In the genomic region with DNA sequence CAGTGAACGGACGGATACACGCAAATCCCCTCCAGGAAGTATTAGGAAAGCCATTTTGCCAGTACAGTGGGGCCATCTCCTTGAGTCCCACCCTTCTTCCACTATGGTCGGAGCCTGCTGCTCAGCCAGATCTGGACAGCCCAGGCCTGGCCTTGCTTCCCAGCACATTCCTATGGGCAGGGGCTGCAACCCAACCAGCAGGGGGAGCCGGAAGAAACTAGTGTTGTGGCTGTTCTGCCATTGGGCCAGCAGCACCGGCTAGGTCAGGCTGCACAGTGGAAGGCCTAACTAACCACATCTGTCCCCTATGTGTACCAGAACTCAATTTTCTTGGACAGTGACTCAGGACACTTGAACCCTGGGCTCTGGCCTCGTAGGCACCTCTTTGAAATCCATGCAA, we compare ENCODE assay signal across 8 mouse cellular contexts. TPM values are rescaled to one million over a fixed set of nuclear protein-coding genes. Genes with fewer than 3 reads are reported as not detected.
DNase-seq lines count a peak whose midpoint lies in the region; ATAC-seq and TF ChIP-seq lines count a peak whose summit lies in the region.

No protein-coding gene starts in this region.

- H3K36me3 ChIP-seq in kidney, embryonic 16.5 days (ENCODE audit: insufficient read depth, low read length) = no peaks in the 10 kb centered on the region
- H3K36me3 ChIP-seq in E14TG2a.4 (ENCODE audit: insufficient read depth, low read length) = no peaks in the 10 kb centered on the region
- H3K36me3 ChIP-seq in small intestine, adult 2 months (ENCODE audit: control insufficient read depth, insufficient read depth, low read length) = no peaks in the 10 kb centered on the region

- DNase-seq in kidney, adult 11 months = peak; percentile 47
- no peak for DNase-seq in brain, embryonic 14.5 days (ENCODE audit: low read depth)
- DNase-seq in kidney, adult 9 months = peak; percentile 62
- no peak for DNase-seq in urinary bladder, postnatal 4 days (ENCODE audit: low spot score in 2 of 2)
- DNase-seq in spleen, postnatal 36 days (ENCODE audit: low spot score in 2 of 2) = no peak

- TF ChIP-seq POLR2A in brain, embryonic 14.5 days (IDR thresholded peaks at IDR 0.05; ENCODE audit: borderline replicate concordance, extremely low read depth, insufficient read depth, insufficient read length, poor library complexity, severe bottlenecking) = no peak
- no peak for TF ChIP-seq POLR2A in small intestine, adult 2 months (IDR thresholded peaks at IDR 0.05; ENCODE audit: low read depth, low read length)

- no peak overlapping the region for H3K4me2 ChIP-seq in kidney, embryonic 16.5 days (replicated peaks; ENCODE audit: low read depth, low read length)

- no peak for ATAC-seq in kidney, embryonic 16.5 days (ENCODE audit: low FRiP score, low TSS enrichment)

- no peaks in the 10 kb centered on the region for H3K9me3 ChIP-seq in kidney, embryonic 16.5 days (ENCODE audit: low read length)
- H3K9me3 ChIP-seq in E14TG2a.4 (ENCODE audit: low read length) = no peaks in the 10 kb centered on the region

- no peaks in the 10 kb centered on the region for H3K27me3 ChIP-seq in kidney, embryonic 16.5 days (ENCODE audit: insufficient read depth, low read length)
- no peaks in the 10 kb centered on the region for H3K27me3 ChIP-seq in E14TG2a.4 (ENCODE audit: insufficient read depth, low read length)
- no peaks in the 10 kb centered on the region for H3K27me3 ChIP-seq in small intestine, adult 2 months (ENCODE audit: control insufficient read depth, insufficient read depth, low read length)

- TF ChIP-seq CTCF in E14TG2a.4 (conservative IDR thresholded peaks at IDR 0.05; ENCODE audit: low read length) = peak; percentile 48
- peak; percentile 39; the same call in 1 of the 2 replicates for TF ChIP-seq CTCF in brain, embryonic 14.5 days (IDR thresholded peaks at IDR 0.05; ENCODE audit: borderline replicate concordance, extremely low read depth, insufficient read depth, insufficient read length)
- TF ChIP-seq CTCF in small intestine, adult 2 months (IDR thresholded peaks at IDR 0.05; ENCODE audit: extremely low read depth, insufficient read length, insufficient replicate concordance, low read depth, low read length) = peak; percentile 30; the same call in 1 of the 2 replicates

- WGBS in kidney, embryonic 16.5 days = 72% methylated on average over 7 of the region's 7 CpGs
- 77% methylated on average over 7 of the region's 7 CpGs for WGBS in small intestine, adult 2 months

- no peak overlapping the region for H3K9ac ChIP-seq in kidney, embryonic 16.5 days (replicated peaks; ENCODE audit: low read length)

- peaks cover 26% of the 10 kb centered on the region for H3K4me1 ChIP-seq in kidney, embryonic 16.5 days (ENCODE audit: insufficient read depth, low read length)
- H3K4me1 ChIP-seq in E14TG2a.4 (replicated peaks; ENCODE audit: low read depth, low read length) = peaks cover 13% of the 10 kb centered on the region
- H3K4me1 ChIP-seq in small intestine, adult 2 months (ENCODE audit: control insufficient read depth, insufficient read depth, insufficient read length, low read length) = no peaks in the 10 kb centered on the region

- no peak overlapping the region for H3K27ac ChIP-seq in kidney, embryonic 16.5 days (ENCODE audit: low read length)
- no peak overlapping the region for H3K27ac ChIP-seq in small intestine, adult 2 months (ENCODE audit: insufficient read depth, low read depth, low read length)

- H3K4me3 ChIP-seq in kidney, embryonic 16.5 days (ENCODE audit: low read length) = no peak overlapping the region
- no peak overlapping the region for H3K4me3 ChIP-seq in E14TG2a.4 (replicated peaks; ENCODE audit: low read length)
- H3K4me3 ChIP-seq in small intestine, adult 2 months (ENCODE audit: low read depth, low read length) = no peak overlapping the region

RNA-seq across cellular contexts. Expression of gene Angptl2, which starts 30.6 kb away (rescaled TPM):
- polyA plus RNA-seq in kidney, embryonic 16.5 days (2015; fragmentation: Nextera tagmentation; extraction: Ambion mirVana) = 46.2 and 46.5 TPM in 2 replicates
- polyA plus RNA-seq in brain, embryonic 14.5 days (2012; rRNA removed) = 12.4 and 17.2 TPM in 2 replicates
- polyA plus RNA-seq in small intestine, adult 2 months (2012; rRNA removed) = 18.9 and 20.7 TPM in 2 replicates

RNA-seq across cellular contexts. Expression of gene Garnl3, which starts 53.8 kb away (rescaled TPM):
- 10.9 and 13.6 TPM in 2 replicates for polyA plus RNA-seq in kidney, embryonic 16.5 days (2015; fragmentation: Nextera tagmentation; extraction: Ambion mirVana)
- 27.7 and 42.1 TPM in 2 replicates for polyA plus RNA-seq in brain, embryonic 14.5 days (2012; rRNA removed)
- polyA plus RNA-seq in small intestine, adult 2 months (2012; rRNA removed) = 1.3 and 2.0 TPM in 2 replicates

Comparison
In these comparisons a context has a peak if more than half of its experiments do, and no peak if none do; other contexts are left out.
1. DNase-seq: peak in kidney, adult 11 months (single experiment) and kidney, adult 9 months (single experiment); none in brain, embryonic 14.5 days (single experiment), urinary bladder, postnatal 4 days (0 of 2) and spleen, postnatal 36 days (0 of 2).
2. Peak in every context shown above with its lines, with median percentiles within 50 percentile points of each other: CTCF ChIP-seq.